Mouse (Mus musculus): Measurements from ENCODE around the gene Pzp.

DNA sequence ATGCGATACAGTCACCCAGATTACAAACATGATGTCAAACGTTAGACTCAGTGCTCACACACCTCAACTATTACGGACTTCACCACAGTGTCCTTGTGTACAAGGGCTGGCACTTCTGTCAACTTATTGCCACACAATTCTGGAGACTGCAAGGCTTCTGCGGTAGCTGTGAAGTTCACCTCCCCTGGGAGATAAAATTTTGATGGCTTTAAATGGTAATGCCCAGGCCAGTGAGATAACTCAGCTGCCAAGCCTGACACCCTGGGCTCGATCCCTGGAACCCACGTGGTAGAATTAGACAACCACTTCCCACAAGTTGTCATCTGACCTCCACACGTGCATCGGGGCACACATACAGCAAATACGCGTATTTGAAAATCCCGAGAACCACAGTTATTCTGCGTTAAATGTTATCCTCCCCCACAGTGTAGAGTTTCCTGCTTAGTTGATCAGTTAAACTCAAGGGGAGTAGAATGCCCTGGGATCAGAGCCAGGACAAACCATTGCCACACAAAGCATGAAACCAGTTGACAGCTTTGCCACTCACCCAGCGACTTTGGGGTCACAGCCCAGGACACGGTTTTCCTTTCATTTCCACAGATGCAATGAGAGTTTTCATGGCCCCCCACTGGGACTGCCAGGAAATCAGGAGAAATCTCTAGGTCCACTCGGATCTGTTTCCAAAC is 31.7 kb downstream of the Pzp start:
- no peak for TF ChIP-seq POLR2A (IDR thresholded peaks at IDR 0.05; ENCODE audit: extremely low read depth, insufficient read depth, low read length)
- TF ChIP-seq CTCF (IDR thresholded peaks at IDR 0.05; ENCODE audit: low read depth, low read length) = no peak

Data from liver, adult 2 months (tissue).